Mouse (Mus musculus) liver, embryonic 16.5 days (tissue): ENCODE measurements around the gene Gfod2. TPM values are rescaled to one million over a fixed set of nuclear protein-coding genes. Genes with fewer than 3 reads are reported as not detected.

Experiments
- ATAC-seq: fragments of 200-750 bp; cut with Nextera tagmentation; 2 replicates; pipeline ENCODE4 v1.8.0; 2017; ENCODE audit warnings: low read depth, mild to moderate bottlenecking, moderate number of reproducible peaks, moderate library complexity
- H3K27ac ChIP-seq: fragments of 300-500 bp; sonication (generic); 2 replicates; pipeline ENCODE4 v1.5.1; 2014; ENCODE audit warnings: mild to moderate bottlenecking, low read length
- H3K27me3 ChIP-seq: fragments of 300-500 bp; sonication (generic); 2 replicates; pipeline ENCODE4 v1.6.1; 2014; ENCODE audit warnings: low read depth, low read length, mixed read lengths; ENCODE audit not compliant: control insufficient read depth, insufficient read depth
- H3K36me3 ChIP-seq: fragments of 300-500 bp; sonication (generic); 2 replicates; pipeline ENCODE4 v1.6.1; 2014; ENCODE audit warnings: mild to moderate bottlenecking; ENCODE audit not compliant: control insufficient read depth, insufficient read depth
- H3K4me1 ChIP-seq: fragments of 300-500 bp; sonication (generic); 2 replicates; pipeline ENCODE4 v1.6.1; 2014; ENCODE audit warnings: low read depth, low read length, mixed read lengths; ENCODE audit not compliant: control insufficient read depth
- H3K4me2 ChIP-seq: fragments of 300-500 bp; sonication (generic); 2 replicates; pipeline ENCODE4 v1.6.1; 2014; ENCODE audit warnings: low read depth, low read length, mixed read lengths
- H3K4me3 ChIP-seq: fragments of 300-500 bp; sonication (generic); 2 replicates; pipeline ENCODE4 v1.5.1; 2014; ENCODE audit warnings: low read depth, mild to moderate bottlenecking, low read length
- H3K9ac ChIP-seq: fragments of 300-500 bp; sonication (generic); 2 replicates; pipeline ENCODE4 v1.6.1; 2014; ENCODE audit warnings: low read depth, low read length
- H3K9me3 ChIP-seq: fragments of 300-500 bp; sonication (generic); replicated peaks from 2 replicates; pipeline ENCODE4 v1.6.1; 2016; ENCODE audit warnings: low read length; ENCODE audit not compliant: control insufficient read depth
- WGBS: fragments of 180-500 bp; shearing (Covaris S2); extraction: QIAGEN DNeasy Blood & Tissue Kit; methylation state at CpG from one replicate; pipeline ENCODE4 v1.1.7; 2014; ENCODE audit not compliant: insufficient replicate concordance; 5-methylcytosine and 5-hydroxymethylcytosine counted together
- polyA plus RNA-seq: library from polyadenylated mRNA; unstranded; fragments of >200 nt; fragmentation: Nextera tagmentation; extraction: Ambion mirVana; gene quantifications from 2 replicates; pipeline ENCODE4 v1.2.1, GENCODE M21; 2015

Gene Gfod2
- polyA plus RNA-seq, 1 experiment from 2014 or later = 1.8 TPM

DNA sequence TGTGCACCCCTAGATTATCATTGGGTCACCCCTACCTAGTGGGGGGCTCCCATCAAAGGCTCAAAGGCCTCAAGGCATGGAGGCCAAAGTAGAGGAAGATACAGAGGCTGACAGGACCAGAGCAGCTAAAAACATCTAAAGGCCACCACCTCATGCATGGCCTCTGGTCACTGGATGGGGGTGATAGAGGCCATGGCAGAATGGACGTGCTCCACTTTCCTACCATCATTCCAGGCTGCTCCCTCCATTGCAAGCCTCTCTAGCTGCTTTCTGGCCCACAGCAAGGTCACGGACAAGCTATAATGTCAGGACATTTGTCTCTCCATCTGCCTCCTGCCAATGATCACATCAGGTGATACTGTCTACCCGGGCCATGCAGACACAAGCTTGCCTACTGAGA is 46.2 kb downstream of the Gfod2 start:
- no peaks in the 10 kb centered on the region for H3K36me3 ChIP-seq
- no peak overlapping the region for H3K4me2 ChIP-seq
- H3K27me3 ChIP-seq = no peaks in the 10 kb centered on the region
- no peak overlapping the region for H3K9ac ChIP-seq
- peaks cover 7% of the 10 kb centered on the region for H3K4me1 ChIP-seq
- H3K4me3 ChIP-seq = no peak overlapping the region
- ATAC-seq = no peak
- H3K27ac ChIP-seq = no peak overlapping the region
- no peaks in the 10 kb centered on the region for H3K9me3 ChIP-seq
- 50% methylated on average over 3 of the region's 3 CpGs for WGBS

DNA sequence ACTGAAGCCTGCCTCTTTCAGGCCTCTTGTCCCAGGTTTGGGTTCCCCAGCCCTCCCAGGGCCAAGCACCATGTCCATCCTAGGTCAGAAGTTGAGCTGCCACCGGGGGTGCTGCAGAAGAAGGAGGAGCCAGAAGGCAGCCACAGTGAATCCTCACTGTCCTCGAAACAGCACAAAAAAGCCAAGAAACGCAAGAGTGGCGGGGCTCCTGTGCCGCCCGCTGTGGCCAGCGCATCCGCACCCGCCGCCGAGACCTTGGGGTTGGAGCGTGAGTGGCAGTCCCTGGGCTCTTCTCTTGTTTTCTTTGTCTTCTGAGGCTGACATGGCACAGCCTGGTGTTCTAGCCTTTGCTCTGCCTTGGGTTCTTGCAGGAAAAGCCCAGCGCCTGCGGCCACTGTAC is 49.1 kb downstream of the Gfod2 start:
- H3K4me2 ChIP-seq = no peak overlapping the region
- H3K27ac ChIP-seq = no peak overlapping the region
- ATAC-seq = no peak
- H3K9ac ChIP-seq = no peak overlapping the region
- no peaks in the 10 kb centered on the region for H3K9me3 ChIP-seq
- H3K4me1 ChIP-seq = peaks cover 20% of the 10 kb centered on the region
- no peak overlapping the region for H3K4me3 ChIP-seq
- H3K36me3 ChIP-seq = no peaks in the 10 kb centered on the region
- H3K27me3 ChIP-seq = no peaks in the 10 kb centered on the region
- WGBS = 77% methylated on average over 14 of the region's 14 CpGs

DNA sequence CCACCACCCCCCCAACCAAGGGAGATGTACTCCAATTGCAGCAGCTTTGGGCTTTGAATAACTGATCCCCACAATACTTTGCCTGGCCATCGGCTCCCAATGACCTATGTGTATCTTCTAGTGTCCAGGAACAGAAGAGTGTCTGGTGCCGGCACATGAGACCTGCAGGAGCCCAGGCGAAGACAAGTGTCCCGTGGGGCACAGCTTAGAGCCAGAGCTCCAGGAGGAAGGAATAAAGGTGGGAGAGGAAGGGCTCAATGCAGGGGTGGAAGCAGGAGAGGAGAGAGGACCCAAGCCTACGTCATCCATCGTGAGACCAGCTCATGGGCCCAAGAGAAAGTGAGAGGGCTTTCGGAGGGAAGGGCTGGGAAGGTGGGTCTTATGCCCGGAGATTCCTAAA is 49.8 kb downstream of the Gfod2 start:
- H3K27ac ChIP-seq = no peak overlapping the region
- H3K4me1 ChIP-seq = peaks cover 20% of the 10 kb centered on the region
- 75% methylated on average over 8 of the region's 8 CpGs for WGBS
- no peak overlapping the region for H3K9ac ChIP-seq
- H3K27me3 ChIP-seq = no peaks in the 10 kb centered on the region
- no peak overlapping the region for H3K4me3 ChIP-seq
- ATAC-seq = no peak
- H3K9me3 ChIP-seq = no peaks in the 10 kb centered on the region
- H3K36me3 ChIP-seq = no peaks in the 10 kb centered on the region
- no peak overlapping the region for H3K4me2 ChIP-seq

DNA sequence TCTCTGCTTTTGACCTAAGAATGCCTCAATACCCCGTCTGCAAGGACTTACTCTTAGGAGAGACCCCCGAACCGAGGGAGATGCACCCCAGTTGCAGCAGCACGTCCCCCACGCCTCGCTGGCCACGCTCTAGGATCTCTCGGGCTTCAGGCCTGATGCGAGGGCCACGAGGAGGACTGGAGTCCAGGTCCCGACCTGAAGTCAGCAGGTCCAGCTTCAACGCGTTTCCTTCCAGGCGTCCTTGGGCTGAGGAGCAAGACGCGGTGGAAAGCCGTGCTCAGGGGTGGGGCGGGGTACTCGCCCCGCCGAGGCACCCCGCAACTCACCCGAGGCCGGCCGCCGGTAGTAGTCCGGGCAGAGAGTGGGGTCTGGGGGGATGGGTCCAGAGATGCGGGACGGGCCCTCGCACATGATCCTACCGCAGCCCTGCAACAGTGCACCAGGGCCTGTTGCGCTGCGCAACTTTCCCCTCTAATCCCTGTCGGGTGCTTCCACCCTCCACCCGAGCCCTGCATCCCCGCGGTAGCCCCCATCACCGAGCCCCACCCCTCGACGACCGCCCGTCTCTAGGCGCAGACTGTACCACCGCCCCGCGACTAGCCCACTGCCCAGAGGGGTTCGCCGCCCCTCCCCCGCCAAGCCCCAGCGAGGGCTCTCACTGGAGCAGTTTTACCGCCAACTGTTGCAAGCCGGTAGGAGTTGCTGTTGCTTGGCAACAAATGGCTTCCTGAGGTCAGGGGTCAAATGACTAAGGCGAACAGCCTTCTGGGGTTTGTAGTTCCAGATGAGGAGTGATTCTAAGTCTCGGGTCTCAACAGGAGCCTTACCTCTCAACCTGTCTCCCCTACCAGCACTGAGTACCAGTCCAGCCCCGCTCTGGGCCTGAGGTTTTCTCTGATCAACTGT is 50.7 kb downstream of the Gfod2 start, which contains the start of the genes 4933405L10Rik and Enkd1:
4933405L10Rik (plus strand) TSS at position 158 of the 906 bp plus-strand sequence.
Enkd1 (minus strand) TSS at position 713 of the 906 bp plus-strand sequence.
- Histone ChIP-seq H3K36me3 (no peaks in the 10 kb centered on the region), H3K9ac (peak within 1 kb of the TSS; percentile 60), H3K4me3 (peak within 1 kb of the TSS; percentile 82), H3K9me3 (no peaks in the 10 kb centered on the region), H3K4me1 (peaks cover 20% of the 10 kb centered on the region), H3K27me3 (no peaks in the 10 kb centered on the region), H3K4me2 (peak within 1 kb of the TSS; percentile 94), H3K27ac (no peak within 1 kb of the TSS)
- peak; percentile 71 for ATAC-seq
- WGBS = under 1% methylated on average over 55 of the region's 55 CpGs

DNA sequence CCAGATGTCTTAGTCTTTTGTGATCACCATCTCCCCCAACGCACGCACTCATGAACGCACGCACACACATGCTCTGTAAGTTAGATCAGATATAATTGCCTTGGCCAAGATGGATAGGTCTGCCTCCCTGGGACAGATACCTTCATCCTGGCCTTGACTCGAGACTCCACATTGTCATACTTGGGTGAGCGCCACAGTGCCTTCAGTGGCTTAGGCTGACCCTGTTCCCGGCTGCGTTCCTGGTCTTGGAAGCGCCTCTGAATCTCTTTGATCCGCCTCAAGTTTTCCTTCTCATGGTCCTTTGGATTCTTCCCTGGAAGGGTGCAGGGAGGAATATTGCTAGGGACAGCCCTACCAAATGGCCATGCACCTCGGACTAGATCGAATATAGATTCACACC is 52.0 kb downstream of the Gfod2 start:
- WGBS = 74% methylated on average over 12 of the region's 12 CpGs
- no peak overlapping the region for H3K9ac ChIP-seq
- H3K27ac ChIP-seq = no peak overlapping the region
- H3K4me1 ChIP-seq = peaks cover 28% of the 10 kb centered on the region
- ATAC-seq = no peak
- no peaks in the 10 kb centered on the region for H3K9me3 ChIP-seq
- H3K36me3 ChIP-seq = no peaks in the 10 kb centered on the region
- no peak overlapping the region for H3K4me2 ChIP-seq
- no peak overlapping the region for H3K4me3 ChIP-seq
- no peaks in the 10 kb centered on the region for H3K27me3 ChIP-seq

DNA sequence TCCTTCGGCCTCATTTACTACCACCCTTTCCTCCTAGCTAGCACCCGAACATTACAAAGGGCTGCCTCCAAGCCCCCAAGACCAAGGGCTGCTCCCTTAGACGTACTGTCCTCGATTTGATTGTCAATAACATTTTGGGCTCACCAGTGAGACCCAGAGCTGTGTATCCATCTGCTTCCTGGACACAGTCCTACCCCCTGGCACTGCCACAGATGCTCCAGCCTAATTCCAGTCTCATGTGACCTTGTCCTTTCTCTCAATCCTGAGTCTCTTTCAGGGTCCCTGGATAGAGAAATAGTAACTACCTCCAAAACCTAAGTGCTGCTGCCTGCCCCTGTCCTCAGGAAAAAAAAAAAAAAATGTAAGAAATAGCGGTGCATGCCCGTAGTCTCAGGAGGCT is 53.5 kb downstream of the Gfod2 start:
- Histone ChIP-seq H3K9ac (no peak overlapping the region), H3K27me3 (no peaks in the 10 kb centered on the region), H3K36me3 (no peaks in the 10 kb centered on the region), H3K4me1 (peaks cover 36% of the 10 kb centered on the region), H3K9me3 (no peaks in the 10 kb centered on the region), H3K27ac (no peak overlapping the region), H3K4me3 (no peak overlapping the region), H3K4me2 (no peak overlapping the region)
- WGBS = 75% methylated on average over 6 of the region's 6 CpGs
- no peak for ATAC-seq

DNA sequence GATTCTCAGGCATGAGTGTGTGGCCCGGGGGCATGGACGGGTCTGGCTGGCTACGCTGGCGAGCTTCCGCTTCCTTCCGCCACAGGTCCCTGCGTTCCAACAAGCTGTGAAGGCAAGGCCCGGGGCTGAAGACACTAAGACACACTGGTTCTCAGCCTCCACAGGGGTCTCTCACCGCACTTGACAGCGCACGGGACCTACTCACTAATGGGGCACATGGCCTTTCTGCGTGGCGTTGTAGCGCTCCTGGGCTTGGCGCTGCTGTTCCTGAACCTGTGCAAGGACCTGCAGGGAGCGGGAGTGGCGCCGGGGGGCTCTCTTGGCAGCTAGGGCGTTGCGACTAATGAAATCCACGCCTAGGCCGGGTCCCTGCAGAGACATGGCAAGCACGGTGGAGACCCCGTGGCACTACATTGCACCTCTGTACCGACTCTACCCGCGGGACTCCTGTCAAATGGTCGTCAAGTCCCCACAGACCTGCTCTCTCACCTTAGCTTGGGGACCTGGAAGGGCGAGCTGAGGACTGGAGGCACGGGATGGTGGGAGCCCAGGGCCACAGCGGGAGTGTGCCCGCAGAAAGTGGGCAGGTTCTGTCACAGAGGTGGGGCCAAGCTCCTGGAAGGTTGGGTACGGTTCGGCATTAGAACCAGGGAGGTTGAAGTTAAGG is 54.2 kb downstream of the Gfod2 start:
- Histone ChIP-seq H3K27me3 (no peaks in the 10 kb centered on the region), H3K9me3 (no peaks in the 10 kb centered on the region), H3K27ac (no peak overlapping the region), H3K36me3 (no peaks in the 10 kb centered on the region), H3K4me1 (peaks cover 38% of the 10 kb centered on the region), H3K4me2 (no peak overlapping the region), H3K4me3 (no peak overlapping the region), H3K9ac (no peak overlapping the region)
- 86% methylated on average over 34 of the region's 34 CpGs for WGBS
- ATAC-seq = no peak

DNA sequence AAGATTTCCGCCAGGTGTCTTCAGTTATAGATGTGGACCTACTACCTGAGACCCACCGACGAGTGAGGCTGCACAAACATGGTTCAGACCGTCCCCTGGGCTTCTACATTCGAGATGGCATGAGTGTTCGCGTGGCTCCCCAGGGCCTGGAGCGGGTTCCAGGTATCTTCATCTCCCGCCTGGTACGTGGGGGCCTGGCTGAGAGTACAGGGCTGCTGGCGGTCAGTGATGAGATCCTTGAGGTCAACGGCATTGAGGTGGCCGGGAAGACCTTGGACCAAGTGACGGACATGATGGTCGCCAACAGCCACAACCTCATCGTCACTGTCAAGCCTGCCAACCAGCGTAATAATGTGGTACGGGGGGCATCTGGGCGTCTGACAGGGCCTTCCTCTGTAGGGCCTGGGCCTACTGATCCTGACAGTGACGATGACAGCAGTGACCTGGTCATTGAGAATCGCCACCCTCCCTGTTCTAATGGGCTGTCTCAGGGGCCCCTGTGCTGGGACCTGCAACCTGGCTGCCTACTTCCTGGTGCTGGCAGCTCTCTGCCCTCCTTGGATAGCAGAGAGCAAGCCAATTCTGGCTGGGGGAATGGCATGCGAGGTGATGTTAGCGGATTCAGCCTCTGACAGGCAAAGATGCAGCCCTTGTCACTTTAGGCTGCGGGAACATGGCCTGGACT is 55.6 kb downstream of the Gfod2 start:
- no peak overlapping the region for H3K4me2 ChIP-seq
- 85% methylated on average over 24 of the region's 24 CpGs for WGBS
- H3K27ac ChIP-seq = no peak overlapping the region
- H3K9ac ChIP-seq = no peak overlapping the region
- H3K4me1 ChIP-seq = peaks cover 36% of the 10 kb centered on the region
- no peak for ATAC-seq
- peaks cover 6% of the 10 kb centered on the region; the same call in 1 of the 2 replicates for H3K36me3 ChIP-seq
- no peaks in the 10 kb centered on the region for H3K9me3 ChIP-seq
- no peaks in the 10 kb centered on the region for H3K27me3 ChIP-seq
- no peak overlapping the region for H3K4me3 ChIP-seq
